Mouse (Mus musculus) intestine, postnatal 0 days (tissue): Measurements from ENCODE around the gene Nedd8. TPM values are rescaled to one million over a fixed set of nuclear protein-coding genes. Genes with fewer than 3 reads are reported as not detected.

Source experiments
- ATAC-seq: fragments of 200-750 bp; cut with Nextera tagmentation; 2 replicates; pipeline ENCODE4 v1.8.0; 2017; ENCODE audit warnings: mild to moderate bottlenecking, moderate TSS enrichment, moderate library complexity
- H3K27ac ChIP-seq: fragments of 300-500 bp; sonication (generic); 2 replicates; pipeline ENCODE4 v1.5.1; 2014; ENCODE audit warnings: mild to moderate bottlenecking, low read depth, low read length, moderate library complexity
- H3K27me3 ChIP-seq: fragments of 300-500 bp; sonication (generic); replicated peaks from 2 replicates; pipeline ENCODE4 v1.6.1; 2014; ENCODE audit warnings: low read length, mixed read lengths; ENCODE audit not compliant: control insufficient read depth, insufficient read depth
- H3K36me3 ChIP-seq: fragments of 300-500 bp; sonication (generic); 2 replicates; pipeline ENCODE4 v1.6.1; 2014; ENCODE audit warnings: mild to moderate bottlenecking, moderate library complexity; ENCODE audit not compliant: control insufficient read depth, insufficient read depth
- H3K4me1 ChIP-seq: fragments of 300-500 bp; sonication (generic); replicated peaks from 2 replicates; pipeline ENCODE4 v1.6.1; 2014; ENCODE audit warnings: antibody characterized with exemption, low read length, mixed read lengths; ENCODE audit not compliant: control insufficient read depth, insufficient read depth
- H3K4me2 ChIP-seq: fragments of 300-500 bp; sonication (generic); replicated peaks from 2 replicates; pipeline ENCODE4 v1.6.1; 2014; ENCODE audit warnings: low read depth, mild to moderate bottlenecking, moderate library complexity
- H3K4me3 ChIP-seq: fragments of 300-500 bp; sonication (generic); 2 replicates; pipeline ENCODE4 v1.5.1; 2014; ENCODE audit warnings: low read depth, low read length
- H3K9ac ChIP-seq: fragments of 300-500 bp; sonication (generic); 2 replicates; pipeline ENCODE4 v1.6.1; 2014; ENCODE audit warnings: mild to moderate bottlenecking, low read depth, low read length
- H3K9me3 ChIP-seq: fragments of 300-500 bp; sonication (generic); 2 replicates; pipeline ENCODE4 v1.6.1; 2016; ENCODE audit warnings: mixed run types; ENCODE audit not compliant: control insufficient read depth
- CTCF ChIP-seq: sonication (generic); IDR thresholded peaks from 2 replicates; pipeline ENCODE4 v1.5.1; 2016; ENCODE audit warnings: low read depth, mild to moderate bottlenecking, control low read depth, antibody characterized with exemption, moderate library complexity
- WGBS: fragments of 180-500 bp; shearing (Covaris S2); extraction: QIAGEN DNeasy Blood & Tissue Kit; methylation state at CpG from one replicate; pipeline ENCODE4 v1.1.7; 2014; 5-methylcytosine and 5-hydroxymethylcytosine counted together
- polyA plus RNA-seq: library from polyadenylated mRNA; unstranded; fragments of >200 nt; fragmentation: Nextera tagmentation; extraction: Ambion mirVana; gene quantifications from 2 replicates; pipeline ENCODE4 v1.2.1, GENCODE M21; 2015

Nedd8 gene
- polyA plus RNA-seq, 1 experiment from 2014 or later, result 385 TPM

DNA sequence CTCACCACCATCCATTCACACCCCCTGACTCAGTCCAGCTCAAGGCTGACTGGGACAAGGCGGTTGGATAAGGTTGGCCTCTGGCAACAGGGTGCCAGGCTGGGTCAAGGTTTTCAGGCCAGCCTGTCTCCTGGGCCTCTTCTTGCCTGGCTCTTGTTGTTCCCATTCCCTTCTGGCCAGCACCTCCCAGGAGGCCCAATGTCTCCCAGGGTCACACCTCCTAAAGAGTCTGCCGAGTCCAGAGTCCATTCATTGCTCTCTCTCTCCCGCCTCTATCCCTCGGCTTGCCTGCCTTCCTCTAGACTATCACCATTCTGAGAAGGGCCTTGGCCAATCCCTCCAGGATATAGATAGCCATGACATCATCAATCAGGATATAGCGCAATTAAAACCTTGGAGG lies 13.9 kb downstream of the Nedd8 start:
- TF ChIP-seq CTCF, result no peak
- Histone ChIP-seq H3K27me3 (no peaks in the 10 kb centered on the region), H3K4me2 (0 out of 2 replicates have a peak overlapping the region, but pooled peaks have one; percentile 0), H3K27ac (peak overlapping the region; percentile 87), H3K4me3 (no peak overlapping the region), H3K36me3 (peaks cover 4% of the 10 kb centered on the region), H3K9me3 (no peaks in the 10 kb centered on the region), H3K4me1 (0 out of 2 replicates have a peak, but pooled peaks cover 4% of the 10 kb centered on the region), H3K9ac (no peak overlapping the region)
- ATAC-seq, result peak; percentile 96
- WGBS, result 42% methylated on average over 5 of the region's 5 CpGs

GRCm38 (mm10) chr14:55656935-55657334 lies 15.0 kb downstream of the Nedd8 start:
- no peak for TF ChIP-seq CTCF
- H3K4me3 ChIP-seq, result no peak overlapping the region
- WGBS, result 82% methylated on average over 3 of the region's 3 CpGs

GRCm38 (mm10) chr14:55651528-55651927 lies 20.4 kb downstream of the Nedd8 start:
- H3K9ac ChIP-seq, result no peak overlapping the region
- no peaks in the 10 kb centered on the region for H3K4me1 ChIP-seq
- H3K4me3 ChIP-seq, result no peak overlapping the region
- no peaks in the 10 kb centered on the region for H3K36me3 ChIP-seq
- H3K27ac ChIP-seq, result no peak overlapping the region
- no peaks in the 10 kb centered on the region for H3K9me3 ChIP-seq
- no peak for ATAC-seq
- no peaks in the 10 kb centered on the region for H3K27me3 ChIP-seq
- H3K4me2 ChIP-seq, result no peak overlapping the region
- 88% methylated on average over 7 of the region's 7 CpGs for WGBS
- TF ChIP-seq CTCF, result no peak

More at GRCm38 (mm10) chr14:55656935-55657334, 15.0 kb downstream of the Nedd8 start:
- no peak overlapping the region for H3K27ac ChIP-seq
- H3K4me1 ChIP-seq, result 0 out of 2 replicates have a peak, but pooled peaks cover 4% of the 10 kb centered on the region
- no peaks in the 10 kb centered on the region for H3K36me3 ChIP-seq
- no peaks in the 10 kb centered on the region for H3K9me3 ChIP-seq
- no peak for ATAC-seq
- H3K4me2 ChIP-seq, result no peak overlapping the region
- H3K27me3 ChIP-seq, result no peaks in the 10 kb centered on the region
- no peak overlapping the region for H3K9ac ChIP-seq

- H3K9ac ChIP-seq, result no peak within 1 kb of the TSS
- no peak within 1 kb of the TSS for H3K4me2 ChIP-seq
- no peaks in the 10 kb centered on the region for H3K4me1 ChIP-seq
- WGBS, result 89% methylated on average over 2 of the region's 2 CpGs
- no peak within 1 kb of the TSS for H3K4me3 ChIP-seq
- no peak within 1 kb of the TSS for H3K27ac ChIP-seq
- TF ChIP-seq CTCF, result no peak
- H3K36me3 ChIP-seq, result no peaks in the 10 kb centered on the region
- H3K9me3 ChIP-seq, result no peaks in the 10 kb centered on the region
- H3K27me3 ChIP-seq, result no peaks in the 10 kb centered on the region
- ATAC-seq, result no peak
Observed at GRCm38 (mm10) chr14:55649884-55650283, 22.0 kb downstream of the Nedd8 start, which contains the start of gene Tssk4. Tssk4 (plus strand) TSS chr14:55650184.

GRCm38 (mm10) chr14:55644261-55644888 lies 27.5 kb downstream of the Nedd8 start:
- no peaks in the 10 kb centered on the region for H3K27me3 ChIP-seq
- no peaks in the 10 kb centered on the region for H3K4me1 ChIP-seq
- H3K9ac ChIP-seq, result peak overlapping the region; percentile 91; the same call in 1 of the 2 replicates
- H3K27ac ChIP-seq, result peak overlapping the region; percentile 97
- no peak for ATAC-seq
- H3K4me3 ChIP-seq, result peak overlapping the region; percentile 90
- H3K9me3 ChIP-seq, result no peaks in the 10 kb centered on the region
- peaks cover 13% of the 10 kb centered on the region; the same call in 1 of the 2 replicates for H3K36me3 ChIP-seq
- WGBS, result 10% methylated on average over 17 of the region's 17 CpGs
- TF ChIP-seq CTCF, result no peak
- H3K4me2 ChIP-seq, result peak overlapping the region; percentile 66

DNA sequence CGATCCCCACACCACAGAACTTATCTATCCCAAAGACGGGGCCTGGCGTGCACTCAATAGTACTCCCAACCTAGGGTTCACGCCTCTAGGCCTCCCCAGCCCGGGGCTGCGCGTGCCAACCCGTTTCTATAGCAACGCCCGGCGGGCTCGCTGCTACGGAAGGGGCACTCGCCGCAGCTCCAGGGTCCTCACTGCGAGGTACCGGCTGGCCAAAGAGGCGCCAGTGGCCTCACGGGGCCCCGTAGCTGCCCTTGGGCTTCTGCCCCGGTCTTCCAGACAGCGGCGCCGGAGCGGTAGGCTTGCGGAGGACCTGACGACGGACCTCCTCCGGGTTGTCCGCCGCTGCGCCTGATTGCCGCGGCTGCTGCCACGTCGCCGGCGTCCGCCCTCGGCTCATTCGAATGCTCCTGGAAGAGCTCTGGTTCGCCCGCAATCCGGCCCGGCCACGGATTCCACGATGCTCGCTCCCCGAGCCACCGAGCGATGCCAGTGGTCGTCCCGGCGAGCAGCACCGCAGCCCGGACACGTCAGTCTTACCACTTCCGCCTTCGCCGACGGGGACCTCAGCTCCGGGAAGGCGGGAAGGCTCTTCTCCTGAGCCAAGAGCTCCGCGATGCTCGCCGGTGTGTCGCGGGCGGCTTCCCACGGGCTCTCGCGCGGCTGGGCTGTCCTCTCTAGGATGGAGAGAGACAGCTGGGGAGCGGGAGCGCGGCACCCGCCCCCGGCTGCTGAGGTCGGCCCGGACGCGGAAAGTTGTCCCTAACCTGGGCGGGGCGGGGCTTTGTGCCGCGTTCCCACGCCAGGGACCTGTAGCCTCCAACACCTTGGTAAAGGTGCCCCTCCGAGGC lies 28.6 kb downstream of the Nedd8 start, which contains the start of gene Tm9sf1:
Tm9sf1 (minus strand) TSS at position 747 of the 848 bp plus-strand sequence.
- Histone ChIP-seq H3K27ac (peak within 1 kb of the TSS; percentile 97), H3K27me3 (no peaks in the 10 kb centered on the region), H3K4me1 (no peaks in the 10 kb centered on the region), H3K9ac (peak within 1 kb of the TSS; percentile 91), H3K4me3 (peak within 1 kb of the TSS; percentile 90), H3K9me3 (no peaks in the 10 kb centered on the region), H3K36me3 (peaks cover 23% of the 10 kb centered on the region), H3K4me2 (peak within 1 kb of the TSS; percentile 66)
- TF ChIP-seq CTCF, result peak; percentile 44
- peak; percentile 85 for ATAC-seq
- WGBS, result under 1% methylated on average over 88 of the region's 89 CpGs
